Mouse (Mus musculus): ENCODE measurements around the gene Tent4b. TPM values are rescaled to one million over a fixed set of nuclear protein-coding genes. Genes with fewer than 3 reads are reported as not detected.

Gene Tent4b
- polyA plus RNA-seq, 1 experiment: 10.8 TPM

GRCm38 (mm10) chr8:88272231-88273050, 73.4 kb downstream of the Tent4b start, which contains the start of gene Adcy7:
Gene Adcy7 (plus strand): TSS chr8:88272403.
- WGBS: 5% methylated on average over 64 of the region's 64 CpGs
- DNase-seq (ENCODE audit: low read depth, low spot score): no peak

- no peak for DNase-seq (ENCODE audit: low read depth, low spot score)
- 76% methylated on average over 7 of the region's 7 CpGs for whole genome bisulfite sequencing
Measured at GRCm38 (mm10) chr8:88273051-88273430, 74.0 kb downstream of the Tent4b start.

GRCm38 (mm10) chr8:88274090-88274489, 75.1 kb downstream of the Tent4b start:
- 77% methylated on average over 5 of the region's 5 CpGs for WGBS
- no peak for DNase-seq (ENCODE audit: low read depth, low spot score)

- 41% methylated on average over 5 of the region's 5 CpGs for WGBS
- no peak for DNase-seq (ENCODE audit: low read depth, low spot score)
Measured at GRCm38 (mm10) chr8:88279220-88279619, 80.2 kb downstream of the Tent4b start.

- WGBS: 51% methylated on average over 6 of the region's 6 CpGs
- no peak for DNase-seq (ENCODE audit: low read depth, low spot score)
Measured at GRCm38 (mm10) chr8:88279670-88280069, 80.7 kb downstream of the Tent4b start.

- no peak for DNase-seq (ENCODE audit: low read depth, low spot score)
- WGBS: 54% methylated on average over 7 of the region's 7 CpGs
Measured at GRCm38 (mm10) chr8:88280904-88281303, 81.9 kb downstream of the Tent4b start.

GRCm38 (mm10) chr8:88282684-88283083, 83.7 kb downstream of the Tent4b start:
- 26% methylated on average over 8 of the region's 8 CpGs for WGBS
- no peak for DNase-seq (ENCODE audit: low read depth, low spot score)

- no peak for DNase-seq (ENCODE audit: low read depth, low spot score)
- 82% methylated on average over 13 of the region's 13 CpGs for WGBS
Measured at GRCm38 (mm10) chr8:88283243-88284115, 84.5 kb downstream of the Tent4b start.

GRCm38 (mm10) chr8:88284738-88285137, 85.7 kb downstream of the Tent4b start:
- WGBS: 29% methylated on average over 7 of the region's 7 CpGs
- no peak for DNase-seq (ENCODE audit: low read depth, low spot score)

- 82% methylated on average over 8 of the region's 8 CpGs for WGBS
- DNase-seq (ENCODE audit: low read depth, low spot score): no peak
Measured at GRCm38 (mm10) chr8:88285469-88286356, 86.7 kb downstream of the Tent4b start.

- no peak for DNase-seq (ENCODE audit: low read depth, low spot score)
- 80% methylated on average over 14 of the region's 14 CpGs for WGBS
Measured at GRCm38 (mm10) chr8:88286421-88286960, 87.5 kb downstream of the Tent4b start.

- 58% methylated on average over 12 of the region's 12 CpGs for WGBS
- no peak for DNase-seq (ENCODE audit: low read depth, low spot score)
Measured at GRCm38 (mm10) chr8:88288622-88289242, 89.7 kb downstream of the Tent4b start.

- 80% methylated on average over 1 of the region's 1 CpGs for WGBS
- no peak for DNase-seq (ENCODE audit: low read depth, low spot score)
Measured at GRCm38 (mm10) chr8:88289901-88290300, 90.9 kb downstream of the Tent4b start.

- 76% methylated on average over 13 of the region's 13 CpGs for WGBS
- no peak for DNase-seq (ENCODE audit: low read depth, low spot score)
Measured at GRCm38 (mm10) chr8:88290326-88291304, 91.6 kb downstream of the Tent4b start.

- DNase-seq (ENCODE audit: low read depth, low spot score): no peak
- 78% methylated on average over 11 of the region's 11 CpGs for WGBS
Measured at GRCm38 (mm10) chr8:88291305-88291690, 92.3 kb downstream of the Tent4b start.

GRCm38 (mm10) chr8:88292926-88293325, 93.9 kb downstream of the Tent4b start:
- DNase-seq (ENCODE audit: low read depth, low spot score): no peak
- 85% methylated on average over 3 of the region's 3 CpGs for WGBS

- no peak for DNase-seq (ENCODE audit: low read depth, low spot score)
- WGBS: 75% methylated on average over 9 of the region's 9 CpGs
Measured at GRCm38 (mm10) chr8:88293590-88294356, 94.8 kb downstream of the Tent4b start.
